Mouse (Mus musculus) hindbrain, embryonic 10.5 days (tissue): ENCODE data around the gene Rec8. TPM values are rescaled to one million over a fixed set of nuclear protein-coding genes. Genes with fewer than 3 reads are reported as not detected.

ENCODE experiments used
- DNase-seq: peaks from one replicate; pipeline ENCODE4 v3.0.0-alpha.2; 2017; ENCODE audit warnings: low spot score
- H3K27ac ChIP-seq: fragments of 300-500 bp; sonication (generic); 2 replicates; pipeline ENCODE4 v1.5.1; 2016; ENCODE audit warnings: mild to moderate bottlenecking, moderate library complexity
- H3K27me3 ChIP-seq: fragments of 300-500 bp; sonication (generic); 2 replicates; pipeline ENCODE4 v1.6.1; 2016; ENCODE audit warnings: mild to moderate bottlenecking; ENCODE audit not compliant: poor library complexity, insufficient read depth, severe bottlenecking
- H3K36me3 ChIP-seq: fragments of 300-500 bp; sonication (generic); 2 replicates; pipeline ENCODE4 v1.6.1; 2016; ENCODE audit warnings: mild to moderate bottlenecking, moderate library complexity
- H3K4me1 ChIP-seq: fragments of 300-500 bp; sonication (generic); replicated peaks from 2 replicates; pipeline ENCODE4 v1.6.1; 2016; ENCODE audit warnings: mild to moderate bottlenecking
- H3K4me3 ChIP-seq: fragments of 300-500 bp; sonication (generic); 2 replicates; pipeline ENCODE4 v1.5.1; 2016; ENCODE audit warnings: mild to moderate bottlenecking, moderate library complexity
- H3K9me3 ChIP-seq: fragments of 300-500 bp; sonication (generic); 2 replicates; pipeline ENCODE4 v1.6.1; 2016; ENCODE audit warnings: mild to moderate bottlenecking, moderate library complexity
- WGBS: fragments of 180-500 bp; shearing (Covaris S2); methylation state at CpG from one replicate; pipeline ENCODE4 v1.1.7; 2016; 5-methylcytosine and 5-hydroxymethylcytosine counted together
- polyA plus RNA-seq: library from polyadenylated mRNA; unstranded; fragments of >200 nt; fragmentation: Nextera tagmentation; extraction: Ambion mirVana; gene quantifications from 2 replicates; pipeline ENCODE4 v1.2.1, GENCODE M21; 2016

The Rec8 gene
- polyA plus RNA-seq, 1 experiment from 2014 or later: 12.3 TPM

DNA sequence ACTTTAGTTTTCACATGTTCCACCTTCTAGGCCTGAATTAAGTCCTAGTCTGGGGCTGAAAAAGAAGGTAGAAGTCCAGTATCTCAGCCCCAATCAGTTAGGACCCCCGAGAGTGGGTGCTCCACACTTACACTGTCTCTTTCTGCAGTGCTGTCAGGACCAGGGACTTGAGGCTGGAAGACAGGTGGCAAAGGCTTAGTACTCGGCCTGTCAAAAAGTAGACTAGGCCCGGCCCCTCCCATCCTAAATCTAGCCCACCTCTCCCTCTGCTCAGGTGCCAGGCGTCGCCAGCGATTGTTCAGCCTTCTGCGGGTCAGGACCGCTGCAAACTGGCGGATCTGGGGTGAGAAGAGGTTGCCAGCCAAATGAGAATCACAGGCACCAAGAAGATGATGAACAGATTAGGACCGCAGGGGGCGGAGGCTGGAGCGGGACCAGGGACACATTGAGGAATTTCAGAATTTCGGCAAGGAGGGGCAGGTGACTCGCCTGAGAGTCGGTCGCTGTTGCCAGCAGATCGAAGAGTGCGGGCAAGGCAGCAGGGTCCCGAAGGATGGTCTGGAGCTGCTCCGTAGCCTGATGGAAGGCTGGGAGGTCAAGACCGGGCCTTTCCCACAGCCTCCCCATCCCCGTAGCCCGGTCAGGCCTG, 17.2 kb downstream of the Rec8 start:
- H3K36me3 ChIP-seq: peaks cover 84% of the 10 kb centered on the region
- 4% methylated on average over 23 of the region's 23 CpGs for WGBS
- H3K4me3 ChIP-seq: peak overlapping the region; percentile 69

DNA sequence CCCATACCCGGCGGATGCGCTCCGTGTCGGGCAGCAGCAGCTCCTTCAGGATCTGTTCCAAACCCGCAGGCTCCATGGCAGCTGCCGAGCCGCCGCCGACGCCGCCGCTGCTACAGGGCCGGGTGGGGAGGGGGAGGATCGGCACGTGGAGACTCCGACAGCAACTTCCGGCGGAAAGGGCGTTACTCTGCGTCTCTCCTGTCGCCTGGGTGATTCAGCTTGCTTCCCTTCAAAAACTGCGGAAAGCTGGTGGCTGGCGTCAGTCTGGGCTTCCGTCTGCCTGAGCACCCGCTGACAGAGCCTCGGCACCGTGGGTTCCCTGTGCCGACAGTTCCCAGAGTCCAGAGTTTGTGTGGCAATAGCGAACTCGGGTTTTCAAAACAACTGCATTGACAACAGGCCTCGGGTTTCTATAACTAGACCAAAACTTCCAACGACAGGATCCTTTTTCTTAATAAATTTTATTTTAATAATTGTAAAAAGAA, 17.7 kb downstream of the Rec8 start, which contains the start of gene Ipo4:
Gene Ipo4 (minus strand): TSS at position 435 of the 485 bp plus-strand sequence.
- Histone ChIP-seq H3K9me3 (no peaks in the 10 kb centered on the region), H3K4me3 (peak within 1 kb of the TSS; percentile 69), H3K36me3 (peaks cover 84% of the 10 kb centered on the region), H3K27ac (peak within 1 kb of the TSS; percentile 84), H3K27me3 (no peaks in the 10 kb centered on the region), H3K4me1 (peaks cover 23% of the 10 kb centered on the region)
- peak; percentile 91 for DNase-seq
- 3% methylated on average over 33 of the region's 33 CpGs for WGBS

More for the DNA sequence above, 17.2 kb downstream of the Rec8 start:
- H3K4me1 ChIP-seq: peaks cover 23% of the 10 kb centered on the region
- no peaks in the 10 kb centered on the region for H3K27me3 ChIP-seq
- no peak for DNase-seq
- no peaks in the 10 kb centered on the region for H3K9me3 ChIP-seq
- H3K27ac ChIP-seq: peak overlapping the region; percentile 84

GRCm38 (mm10) chr14:55637795-55638194, 20.0 kb downstream of the Rec8 start, which contains the start of gene Gm49378:
Gm49378 (minus strand) TSS chr14:55637895.
- no peaks in the 10 kb centered on the region for H3K9me3 ChIP-seq
- no peak for DNase-seq
- no peaks in the 10 kb centered on the region for H3K27me3 ChIP-seq
- peaks cover 32% of the 10 kb centered on the region for H3K4me1 ChIP-seq
- peaks cover 75% of the 10 kb centered on the region for H3K36me3 ChIP-seq
- 95% methylated on average over 9 of the region's 9 CpGs for WGBS
- H3K27ac ChIP-seq: no peak within 1 kb of the TSS
- no peak within 1 kb of the TSS for H3K4me3 ChIP-seq

GRCm38 (mm10) chr14:55640816-55641215, 23.0 kb downstream of the Rec8 start:
- Histone ChIP-seq H3K4me3 (no peak overlapping the region), H3K27ac (no peak overlapping the region), H3K27me3 (no peaks in the 10 kb centered on the region), H3K4me1 (peaks cover 29% of the 10 kb centered on the region), H3K9me3 (no peaks in the 10 kb centered on the region), H3K36me3 (peaks cover 61% of the 10 kb centered on the region)
- WGBS: 96% methylated on average over 14 of the region's 14 CpGs
- DNase-seq: no peak

- DNase-seq: no peak
- 96% methylated on average over 13 of the region's 13 CpGs for WGBS
- no peak overlapping the region for H3K27ac ChIP-seq
- H3K4me3 ChIP-seq: no peak overlapping the region
- peaks cover 62% of the 10 kb centered on the region for H3K36me3 ChIP-seq
- no peaks in the 10 kb centered on the region for H3K9me3 ChIP-seq
- H3K4me1 ChIP-seq: peaks cover 25% of the 10 kb centered on the region
- no peaks in the 10 kb centered on the region for H3K27me3 ChIP-seq
Observed at GRCm38 (mm10) chr14:55641291-55641690, 23.5 kb downstream of the Rec8 start.

DNA sequence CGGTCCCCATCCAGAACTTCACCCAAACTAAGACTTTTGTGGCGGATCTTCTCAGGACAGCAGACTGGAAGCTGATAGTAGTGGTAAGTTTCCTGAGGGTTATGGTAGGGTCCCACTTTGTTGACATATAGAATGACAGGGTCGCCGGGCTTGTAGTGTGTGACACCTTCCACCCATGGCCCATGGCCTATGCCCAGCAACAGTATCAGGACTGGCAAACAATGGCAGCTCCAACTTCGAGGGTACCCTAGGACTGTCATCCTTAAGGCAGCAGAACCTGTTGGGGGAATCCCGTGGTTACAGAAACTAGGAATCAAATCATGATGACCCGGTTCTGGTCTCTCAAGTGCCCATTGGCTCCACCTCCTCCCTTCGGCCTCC, 24.8 kb downstream of the Rec8 start:
- no peaks in the 10 kb centered on the region for H3K27me3 ChIP-seq
- WGBS: 19% methylated on average over 8 of the region's 8 CpGs
- peaks cover 61% of the 10 kb centered on the region for H3K36me3 ChIP-seq
- peak overlapping the region; percentile 87 for H3K4me3 ChIP-seq
- H3K9me3 ChIP-seq: no peaks in the 10 kb centered on the region
- peaks cover 23% of the 10 kb centered on the region for H3K4me1 ChIP-seq
- H3K27ac ChIP-seq: peak overlapping the region; percentile 99
- DNase-seq: no peak

DNA sequence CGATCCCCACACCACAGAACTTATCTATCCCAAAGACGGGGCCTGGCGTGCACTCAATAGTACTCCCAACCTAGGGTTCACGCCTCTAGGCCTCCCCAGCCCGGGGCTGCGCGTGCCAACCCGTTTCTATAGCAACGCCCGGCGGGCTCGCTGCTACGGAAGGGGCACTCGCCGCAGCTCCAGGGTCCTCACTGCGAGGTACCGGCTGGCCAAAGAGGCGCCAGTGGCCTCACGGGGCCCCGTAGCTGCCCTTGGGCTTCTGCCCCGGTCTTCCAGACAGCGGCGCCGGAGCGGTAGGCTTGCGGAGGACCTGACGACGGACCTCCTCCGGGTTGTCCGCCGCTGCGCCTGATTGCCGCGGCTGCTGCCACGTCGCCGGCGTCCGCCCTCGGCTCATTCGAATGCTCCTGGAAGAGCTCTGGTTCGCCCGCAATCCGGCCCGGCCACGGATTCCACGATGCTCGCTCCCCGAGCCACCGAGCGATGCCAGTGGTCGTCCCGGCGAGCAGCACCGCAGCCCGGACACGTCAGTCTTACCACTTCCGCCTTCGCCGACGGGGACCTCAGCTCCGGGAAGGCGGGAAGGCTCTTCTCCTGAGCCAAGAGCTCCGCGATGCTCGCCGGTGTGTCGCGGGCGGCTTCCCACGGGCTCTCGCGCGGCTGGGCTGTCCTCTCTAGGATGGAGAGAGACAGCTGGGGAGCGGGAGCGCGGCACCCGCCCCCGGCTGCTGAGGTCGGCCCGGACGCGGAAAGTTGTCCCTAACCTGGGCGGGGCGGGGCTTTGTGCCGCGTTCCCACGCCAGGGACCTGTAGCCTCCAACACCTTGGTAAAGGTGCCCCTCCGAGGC, 25.4 kb downstream of the Rec8 start, which contains the start of gene Tm9sf1:
Gene Tm9sf1 (minus strand): TSS at position 747 of the 848 bp plus-strand sequence.
- DNase-seq: peak; percentile 91
- H3K4me3 ChIP-seq: peak within 1 kb of the TSS; percentile 87
- no peaks in the 10 kb centered on the region for H3K27me3 ChIP-seq
- under 1% methylated on average over 89 of the region's 89 CpGs for WGBS
- peak within 1 kb of the TSS; percentile 99 for H3K27ac ChIP-seq
- peaks cover 55% of the 10 kb centered on the region for H3K36me3 ChIP-seq
- H3K4me1 ChIP-seq: peaks cover 23% of the 10 kb centered on the region
- H3K9me3 ChIP-seq: no peaks in the 10 kb centered on the region

GRCm38 (mm10) chr14:55644261-55644888, 26.5 kb downstream of the Rec8 start:
- H3K27me3 ChIP-seq: no peaks in the 10 kb centered on the region
- H3K4me1 ChIP-seq: peaks cover 23% of the 10 kb centered on the region
- H3K9me3 ChIP-seq: no peaks in the 10 kb centered on the region
- 32% methylated on average over 17 of the region's 17 CpGs for WGBS
- H3K36me3 ChIP-seq: peaks cover 45% of the 10 kb centered on the region
- peak overlapping the region; percentile 99 for H3K27ac ChIP-seq
- H3K4me3 ChIP-seq: peak overlapping the region; percentile 87
- no peak for DNase-seq

- WGBS: 88% methylated on average over 2 of the region's 2 CpGs
Observed at GRCm38 (mm10) chr14:55649884-55650283, 32.0 kb downstream of the Rec8 start, which contains the start of gene Tssk4. Tssk4 (plus strand) TSS chr14:55650184.

DNA sequence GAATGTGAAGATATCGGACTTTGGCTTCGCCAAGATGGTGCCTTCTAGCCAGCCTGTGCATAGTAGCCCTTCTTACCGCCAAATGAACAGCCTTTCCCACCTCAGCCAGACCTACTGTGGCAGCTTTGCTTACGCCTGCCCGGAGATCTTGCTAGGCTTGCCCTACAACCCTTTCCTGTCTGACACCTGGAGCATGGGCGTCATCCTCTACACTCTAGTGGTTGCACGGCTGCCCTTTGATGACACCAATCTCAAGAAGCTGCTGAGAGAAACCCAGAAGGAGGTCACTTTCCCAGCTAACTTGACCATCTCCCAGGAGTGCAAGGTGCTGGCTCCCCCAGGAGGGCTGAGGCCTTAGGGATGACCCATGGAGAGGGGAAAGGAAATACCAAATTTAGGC, 33.7 kb downstream of the Rec8 start:
- no peak overlapping the region for H3K27ac ChIP-seq
- H3K27me3 ChIP-seq: no peaks in the 10 kb centered on the region
- no peak overlapping the region for H3K4me3 ChIP-seq
- H3K4me1 ChIP-seq: no peaks in the 10 kb centered on the region
- H3K9me3 ChIP-seq: no peaks in the 10 kb centered on the region
- 90% methylated on average over 7 of the region's 7 CpGs for WGBS
- no peak for DNase-seq
- H3K36me3 ChIP-seq: peaks cover 11% of the 10 kb centered on the region

More at GRCm38 (mm10) chr14:55649884-55650283, 32.0 kb downstream of the Rec8 start, which contains the start of gene Tssk4:
- Histone ChIP-seq H3K27ac (no peak within 1 kb of the TSS), H3K27me3 (no peaks in the 10 kb centered on the region), H3K4me1 (peaks cover 5% of the 10 kb centered on the region), H3K9me3 (no peaks in the 10 kb centered on the region), H3K36me3 (peaks cover 19% of the 10 kb centered on the region), H3K4me3 (no peak within 1 kb of the TSS)
- no peak for DNase-seq

- H3K9me3 ChIP-seq: no peaks in the 10 kb centered on the region
- WGBS: 88% methylated on average over 3 of the region's 3 CpGs
- H3K4me3 ChIP-seq: no peak overlapping the region
- H3K27ac ChIP-seq: no peak overlapping the region
- peaks cover 12% of the 10 kb centered on the region for H3K4me1 ChIP-seq
- H3K27me3 ChIP-seq: no peaks in the 10 kb centered on the region
- DNase-seq: no peak
- H3K36me3 ChIP-seq: peaks cover 33% of the 10 kb centered on the region
Observed at GRCm38 (mm10) chr14:55656935-55657334, 39.1 kb downstream of the Rec8 start.

DNA sequence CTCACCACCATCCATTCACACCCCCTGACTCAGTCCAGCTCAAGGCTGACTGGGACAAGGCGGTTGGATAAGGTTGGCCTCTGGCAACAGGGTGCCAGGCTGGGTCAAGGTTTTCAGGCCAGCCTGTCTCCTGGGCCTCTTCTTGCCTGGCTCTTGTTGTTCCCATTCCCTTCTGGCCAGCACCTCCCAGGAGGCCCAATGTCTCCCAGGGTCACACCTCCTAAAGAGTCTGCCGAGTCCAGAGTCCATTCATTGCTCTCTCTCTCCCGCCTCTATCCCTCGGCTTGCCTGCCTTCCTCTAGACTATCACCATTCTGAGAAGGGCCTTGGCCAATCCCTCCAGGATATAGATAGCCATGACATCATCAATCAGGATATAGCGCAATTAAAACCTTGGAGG, 40.2 kb downstream of the Rec8 start:
- Histone ChIP-seq H3K36me3 (peaks cover 44% of the 10 kb centered on the region), H3K4me1 (peaks cover 12% of the 10 kb centered on the region), H3K27ac (no peak overlapping the region), H3K27me3 (no peaks in the 10 kb centered on the region), H3K9me3 (no peaks in the 10 kb centered on the region), H3K4me3 (no peak overlapping the region)
- no peak for DNase-seq
- 89% methylated on average over 5 of the region's 5 CpGs for WGBS
